Mouse (Mus musculus): ENCODE results near the gene Pcnx2.
A peak's percentile ranks its signal among the peaks of the same experiment; 100 is the strongest.

The Pcnx2 gene

GRCm38 (mm10) chr8:125818796-125819195, 79.3 kb downstream of the Pcnx2 start:
- DNase-seq (ENCODE audit: low read depth): no peak

- no peak for DNase-seq (ENCODE audit: low read depth)
Observed at GRCm38 (mm10) chr8:125816742-125817141, 81.4 kb downstream of the Pcnx2 start.

DNA sequence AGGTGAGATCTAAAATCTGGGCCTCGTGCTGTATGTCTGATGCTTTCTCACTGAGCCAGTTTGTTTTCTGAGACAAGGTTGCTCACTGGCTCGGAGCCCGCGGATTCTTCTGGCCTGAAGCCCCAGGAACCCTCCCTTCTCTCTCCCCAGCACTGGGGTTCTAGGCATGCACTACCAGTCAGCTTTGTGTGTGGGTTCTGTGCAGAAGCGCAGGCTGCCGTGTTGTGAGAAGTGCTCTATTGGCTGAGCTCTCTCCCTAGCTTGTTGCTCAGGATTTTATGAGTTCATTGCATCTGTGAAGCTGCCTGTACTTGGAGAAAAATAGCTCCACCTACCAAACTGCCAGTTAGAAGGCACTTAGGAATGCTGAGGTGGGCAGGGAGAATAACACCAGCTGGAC, 89.3 kb downstream of the Pcnx2 start:
- DNase-seq (ENCODE audit: low read depth): no peak

DNA sequence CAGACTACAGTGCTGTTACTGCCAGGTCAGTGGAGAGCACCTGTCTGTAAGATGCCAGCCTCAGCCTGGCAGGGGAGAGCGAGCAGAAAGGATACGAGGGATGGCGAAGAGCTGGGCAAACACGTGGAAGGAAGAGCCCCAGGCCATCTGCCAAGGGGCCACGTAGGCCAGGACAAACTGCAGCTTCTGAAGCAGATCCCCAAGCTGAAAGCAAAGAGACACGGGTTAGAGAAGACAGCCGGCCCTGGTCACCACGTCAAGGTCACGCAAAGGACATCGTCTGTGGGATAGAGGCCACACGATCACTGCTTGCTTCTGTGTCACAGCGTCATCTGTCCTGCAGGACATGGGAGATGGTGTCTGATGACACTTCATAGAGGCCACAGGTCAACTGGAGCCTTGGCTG, 90.2 kb downstream of the Pcnx2 start:
- DNase-seq (ENCODE audit: low read depth): no peak

DNA sequence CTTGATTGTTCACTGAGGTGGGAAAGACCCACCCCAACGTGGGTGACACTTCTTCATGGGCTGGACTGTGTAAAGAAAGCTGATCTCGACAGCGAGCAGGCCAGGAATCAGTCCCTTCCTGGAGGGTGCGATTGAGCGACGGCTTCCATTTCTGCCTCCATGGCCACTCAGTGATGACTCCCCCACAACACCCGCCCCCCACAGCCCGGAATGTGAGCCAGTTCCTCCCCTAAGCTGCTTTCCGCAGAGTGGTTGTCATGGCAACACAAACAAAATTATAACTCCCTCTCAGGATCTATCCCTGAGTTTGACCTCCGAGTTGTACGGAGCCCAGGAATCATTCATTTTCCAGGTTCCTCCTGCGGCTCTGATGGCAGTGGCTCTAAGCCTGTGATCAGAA, 91.7 kb downstream of the Pcnx2 start:
- no peak for DNase-seq (ENCODE audit: low read depth)

GRCm38 (mm10) chr8:125796970-125797369, 101.1 kb downstream of the Pcnx2 start:
- DNase-seq (ENCODE audit: low read depth): no peak

DNA sequence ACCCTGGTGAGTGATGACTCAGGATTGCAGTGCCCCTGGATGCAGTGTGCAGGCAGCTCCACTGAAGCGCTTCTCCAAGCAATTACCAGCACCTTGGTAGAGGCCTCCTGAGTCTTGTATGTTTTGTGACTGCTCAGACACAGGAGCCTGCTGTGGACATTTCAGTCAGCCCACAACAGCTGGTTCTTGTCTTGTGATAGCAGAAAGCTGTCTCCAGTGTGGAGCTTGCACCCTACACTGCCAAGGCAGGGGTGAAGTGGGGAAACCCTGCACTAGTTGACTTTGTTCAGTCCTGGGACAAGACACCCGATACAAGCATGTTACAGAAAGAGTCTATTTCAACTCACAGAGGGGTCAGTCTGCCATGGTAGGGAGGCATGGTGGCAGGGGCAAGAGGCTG, 102.8 kb downstream of the Pcnx2 start:
- DNase-seq (ENCODE audit: low read depth): no peak

- DNase-seq (ENCODE audit: low read depth): no peak
Observed at GRCm38 (mm10) chr8:125792816-125793455, 105.2 kb downstream of the Pcnx2 start.

DNA sequence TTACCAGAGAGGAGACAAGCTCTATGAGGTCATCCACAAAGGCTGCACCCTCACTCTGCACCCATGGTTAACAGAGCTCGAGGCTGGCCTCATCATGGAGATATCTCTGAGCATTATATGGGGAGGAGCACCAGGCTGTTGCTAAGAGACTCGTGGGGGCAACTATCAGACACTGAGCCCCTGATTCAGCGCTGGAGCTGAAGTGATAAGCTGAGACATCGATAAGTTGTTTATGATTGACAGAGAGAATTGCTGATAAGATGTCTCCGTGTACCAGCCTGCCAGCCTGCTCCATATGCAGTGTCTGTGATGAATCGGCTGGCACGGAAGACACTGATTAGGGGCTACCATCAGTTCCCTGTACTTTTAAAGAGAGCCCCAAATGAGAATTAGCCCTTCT, 111.2 kb downstream of the Pcnx2 start:
- DNase-seq (ENCODE audit: low read depth): no peak

GRCm38 (mm10) chr8:125782161-125782560, 116.0 kb downstream of the Pcnx2 start:
- no peak for DNase-seq (ENCODE audit: low read depth)

GRCm38 (mm10) chr8:125779656-125780055, 118.5 kb downstream of the Pcnx2 start:
- no peak for DNase-seq (ENCODE audit: low read depth)

DNA sequence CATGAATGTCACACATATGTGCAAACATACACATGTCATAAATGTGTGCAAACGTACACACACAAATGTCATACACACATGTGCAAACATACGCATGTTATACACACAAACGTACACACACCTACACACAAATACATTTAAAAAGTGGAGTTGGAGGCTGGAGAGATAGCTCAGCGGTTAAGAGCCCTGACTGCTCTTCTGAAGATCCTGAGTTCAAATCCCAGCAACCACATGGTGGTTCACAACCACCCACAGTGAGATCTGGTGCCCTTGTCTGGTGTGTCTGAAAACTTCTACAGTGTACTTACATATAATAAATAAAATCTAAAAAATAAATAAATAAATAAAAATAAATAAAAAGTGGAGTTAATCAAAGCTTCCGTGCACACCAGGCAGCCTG, 119.2 kb downstream of the Pcnx2 start:
- peak; percentile 13 for DNase-seq (ENCODE audit: low read depth)

DNA sequence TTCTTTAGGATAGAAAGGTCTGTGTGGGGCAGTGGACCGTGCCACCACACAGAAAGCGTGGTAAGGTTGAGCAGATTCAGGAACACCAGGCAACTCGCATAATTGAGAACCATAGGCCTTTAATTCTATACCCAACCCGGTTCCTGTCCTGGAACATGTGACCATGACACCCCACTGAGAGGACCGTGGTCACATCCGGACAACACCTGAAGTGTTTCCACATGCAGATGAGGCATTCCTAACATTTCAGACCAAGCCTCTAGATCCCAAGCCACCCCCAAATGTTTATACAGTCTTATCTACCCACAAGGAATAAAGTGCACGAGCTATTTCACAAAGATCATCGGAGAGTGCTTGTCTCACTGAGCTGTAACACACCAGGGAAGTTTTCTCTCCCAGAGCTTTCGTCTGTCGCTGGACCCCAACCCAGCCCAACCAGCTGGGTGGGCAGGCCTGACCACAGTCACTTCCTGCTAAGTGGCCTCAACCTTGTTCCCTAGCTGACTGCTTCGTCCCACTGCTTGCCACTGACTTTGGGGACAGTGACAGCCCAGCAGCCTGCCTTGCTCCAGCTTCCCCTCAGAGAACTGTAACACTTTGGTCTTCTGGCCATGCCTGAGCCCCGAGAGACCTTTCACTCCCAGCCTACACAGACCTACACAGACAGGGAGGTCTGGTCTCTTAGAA, 120.5 kb downstream of the Pcnx2 start:
- DNase-seq (ENCODE audit: low read depth): no peak

GRCm38 (mm10) chr8:125776800-125777199, 121.3 kb downstream of the Pcnx2 start:
- DNase-seq (ENCODE audit: low read depth): no peak

DNA sequence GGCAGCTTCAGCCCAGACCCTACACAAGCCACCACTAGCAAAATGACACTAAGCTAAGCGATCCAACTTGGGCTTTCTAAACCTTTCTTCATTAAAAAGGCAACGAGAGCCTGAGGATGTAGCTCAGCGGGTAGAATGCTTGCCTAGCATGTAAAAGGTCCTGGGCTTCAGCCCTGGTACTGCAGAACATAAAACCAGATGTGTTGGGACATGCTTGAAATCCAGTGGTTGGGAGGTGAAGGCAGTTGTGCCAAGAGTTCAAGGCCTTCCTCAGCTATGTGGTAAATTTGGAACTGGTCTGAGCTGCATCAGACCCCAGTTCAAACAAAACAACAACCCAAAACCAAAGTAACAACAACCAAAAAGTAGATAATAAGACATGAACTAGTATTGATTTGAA, 121.8 kb downstream of the Pcnx2 start:
- DNase-seq (ENCODE audit: low read depth): no peak

- DNase-seq (ENCODE audit: low read depth): no peak
Observed at GRCm38 (mm10) chr8:125775031-125775430, 123.1 kb downstream of the Pcnx2 start.

DNA sequence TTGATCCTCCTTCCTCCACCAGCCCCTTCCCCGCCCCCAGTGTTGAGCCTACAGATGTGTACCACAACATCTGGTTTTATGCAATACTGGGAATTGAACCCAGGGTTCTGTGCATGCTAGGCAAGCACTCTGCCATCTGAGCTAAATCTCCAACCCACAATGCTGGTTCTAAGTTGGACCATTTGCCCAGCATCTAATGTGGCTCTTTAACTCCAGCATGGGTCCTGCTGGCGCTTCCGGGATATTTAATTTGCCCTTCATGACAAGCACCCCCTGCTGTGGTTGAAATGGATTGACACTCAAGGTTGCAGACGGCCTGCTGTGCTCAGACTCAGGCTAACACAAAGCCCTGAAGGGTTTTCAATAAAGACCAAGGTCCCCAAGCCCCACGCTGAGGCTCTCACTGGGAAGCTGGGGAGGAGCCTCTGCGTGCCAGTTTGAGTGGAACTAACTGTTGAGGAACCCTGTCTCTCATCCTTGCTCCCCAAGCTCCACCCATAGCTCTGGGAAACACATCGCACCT, 124.8 kb downstream of the Pcnx2 start:
- no peak for DNase-seq (ENCODE audit: low read depth)

DNA sequence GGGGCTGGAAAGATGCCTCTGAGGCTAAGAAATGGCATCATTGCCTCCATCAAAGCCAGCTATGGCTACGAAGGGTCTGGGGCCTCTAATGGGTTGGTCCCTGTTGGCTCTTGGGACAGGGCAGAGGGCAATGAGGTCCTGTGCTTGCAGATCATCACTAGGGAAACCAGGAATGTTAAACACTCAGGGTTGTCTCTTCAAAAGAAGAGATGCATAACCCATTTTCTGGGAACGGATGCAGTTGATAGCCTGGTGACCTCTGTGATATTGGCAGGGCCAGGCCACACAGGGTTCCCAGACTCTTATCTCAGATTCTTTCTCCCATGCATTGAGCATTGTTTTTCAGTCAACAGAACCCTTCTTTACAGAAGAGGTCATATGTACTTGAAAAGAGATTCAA, 125.8 kb downstream of the Pcnx2 start:
- no peak for DNase-seq (ENCODE audit: low read depth)

DNA sequence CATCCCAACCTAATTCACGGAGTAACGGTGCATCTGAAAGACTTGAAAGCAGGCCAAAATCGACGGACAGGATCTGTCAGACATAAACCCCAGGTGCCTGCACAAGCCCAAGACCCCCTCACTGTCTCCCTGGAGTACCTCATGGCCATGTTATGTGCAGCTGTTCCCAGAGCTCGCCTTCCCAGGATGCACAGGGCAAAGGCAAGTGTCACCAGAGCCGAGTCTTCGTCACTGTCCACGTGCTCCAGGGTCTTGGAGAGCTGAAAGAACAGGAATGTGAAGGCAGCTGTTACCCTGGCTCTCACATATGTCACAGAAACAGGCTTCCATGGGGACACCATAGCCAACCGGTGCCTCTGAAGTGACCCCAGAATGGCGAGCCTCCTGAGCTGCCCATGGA, 130.0 kb downstream of the Pcnx2 start:
- no peak for DNase-seq (ENCODE audit: low read depth)

DNA sequence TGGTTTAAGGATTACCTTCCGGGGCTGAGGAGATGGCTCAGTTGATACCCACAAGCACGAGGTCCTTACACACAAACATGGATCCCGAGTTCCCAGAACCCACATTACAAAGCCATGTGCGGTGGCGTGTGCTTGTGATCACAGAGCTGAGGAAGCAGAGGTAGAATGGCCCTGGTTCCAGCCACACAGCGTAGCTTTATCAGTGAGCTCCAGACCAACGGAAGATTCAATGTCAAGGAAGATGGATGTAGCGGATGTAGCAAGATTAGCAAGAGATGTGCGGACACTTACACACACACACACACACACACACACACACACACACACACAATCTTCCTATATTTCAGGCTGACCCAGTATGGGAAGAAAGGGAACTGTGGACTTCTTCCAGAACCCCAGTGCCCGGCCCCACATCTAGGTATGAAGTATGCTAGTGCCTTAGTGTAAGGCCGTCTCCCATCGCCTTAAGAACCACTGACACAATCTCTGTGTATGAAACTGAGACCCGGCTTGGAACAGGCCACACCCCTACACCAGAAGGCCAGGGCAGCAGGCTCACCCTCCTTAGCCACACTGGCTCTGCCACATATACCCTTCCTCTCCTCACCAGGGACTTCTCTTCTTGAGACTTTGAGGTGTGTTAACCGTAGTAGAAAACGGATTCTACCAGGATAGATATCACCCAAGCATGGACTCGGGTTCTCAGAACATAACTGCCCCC, 134.9 kb downstream of the Pcnx2 start:
- DNase-seq (ENCODE audit: low read depth): no peak

DNA sequence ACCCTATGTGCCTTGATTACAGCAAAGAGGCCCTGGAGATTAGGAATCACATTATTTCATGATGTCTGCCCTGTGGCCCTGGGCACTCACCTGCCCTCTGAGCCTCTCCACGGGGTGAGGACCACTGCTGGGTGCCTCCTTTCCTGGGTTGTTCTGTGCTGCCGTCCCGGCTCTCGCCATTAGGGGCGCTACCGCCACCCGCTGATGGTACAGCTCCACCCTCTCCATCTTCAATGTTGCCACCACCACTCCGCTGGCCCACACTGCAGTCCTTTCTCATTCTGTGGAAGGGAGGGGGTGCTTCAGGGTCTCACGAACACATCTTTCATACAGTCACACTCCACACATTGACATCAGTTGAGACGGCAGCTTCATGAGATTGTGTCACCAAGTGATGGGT, 139.1 kb downstream of the Pcnx2 start:
- peak; percentile 49 for DNase-seq (ENCODE audit: low read depth)

DNA sequence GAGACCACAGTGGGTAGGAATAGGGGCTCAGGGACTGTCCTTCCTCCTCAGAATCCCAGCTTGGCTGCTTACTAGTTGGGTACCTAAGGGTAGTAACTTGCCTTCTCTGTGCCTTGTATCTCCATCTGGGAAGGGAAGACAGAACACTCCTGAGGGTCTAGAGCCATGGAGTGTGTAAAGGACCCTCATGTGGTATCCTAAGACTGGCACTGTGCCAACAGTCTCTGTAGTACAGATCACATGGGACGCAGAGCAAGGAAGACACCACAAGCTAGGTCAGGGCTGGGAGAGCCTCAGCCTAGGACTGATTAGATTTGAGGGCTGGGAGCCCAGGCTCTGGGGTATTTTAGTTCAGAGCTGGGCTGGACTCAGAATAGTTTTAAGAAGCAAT, 141.0 kb downstream of the Pcnx2 start:
- no peak for DNase-seq (ENCODE audit: low read depth)
